Comparison of ENCODE assay signal across 9 mouse cellular contexts in the genomic region with DNA sequence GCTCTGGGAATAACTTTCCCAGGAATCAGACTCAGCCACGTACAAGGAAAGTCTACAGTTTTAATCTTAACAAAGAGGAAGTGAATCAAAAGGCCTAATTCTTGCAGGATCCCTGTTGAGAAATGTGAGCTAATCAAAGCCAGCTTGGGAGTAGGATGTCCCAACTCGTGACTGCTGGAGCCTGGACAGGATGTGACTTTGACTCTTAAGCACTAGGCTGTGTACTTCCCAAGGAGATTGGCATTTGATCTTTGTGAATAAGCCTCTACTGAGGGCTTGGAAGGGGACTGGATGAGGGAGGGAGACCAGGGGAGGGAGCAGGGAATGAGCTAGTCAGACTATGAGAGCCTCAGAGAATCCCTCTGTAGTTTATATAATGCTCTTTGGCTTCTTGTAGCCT. TPM values are rescaled to one million over a fixed set of nuclear protein-coding genes. Genes with fewer than 3 reads are reported as not detected.
DNase-seq lines count a peak whose midpoint lies in the region; ATAC-seq and TF ChIP-seq lines count a peak whose summit lies in the region.
"Had no signal": no experiment of that assay in that cellular context is flagged by ENCODE, and none has a peak within 500 bp of the region (broad histone marks: within the 10 kb centered on the region; RNA-seq: fewer than 3 reads in every experiment).

No protein-coding gene starts in this region.

- H3K4me1 ChIP-seq in forebrain, embryonic 13.5 days, result 0 out of 2 replicates have a peak, but pooled peaks cover 5% of the 10 kb centered on the region
- H3K4me1 ChIP-seq in forebrain, embryonic 16.5 days (replicated peaks; ENCODE audit: control insufficient read depth, insufficient read depth, low read length), result peaks cover 3% of the 10 kb centered on the region; the same call in 1 of the 2 replicates
- H3K4me1 ChIP-seq in embryonic fibroblast, embryonic 13.5 days (ENCODE audit: control insufficient read depth, insufficient read depth, low read length), result peaks cover 23% of the 10 kb centered on the region
- H3K4me1 ChIP-seq in kidney, embryonic 15.5 days, result peaks cover 34% of the 10 kb centered on the region

- no peak overlapping the region for H3K27ac ChIP-seq in forebrain, embryonic 13.5 days
- no peak overlapping the region for H3K27ac ChIP-seq in forebrain, embryonic 16.5 days (ENCODE audit: low read length)
- peak overlapping the region; percentile 87 for H3K27ac ChIP-seq in embryonic fibroblast, embryonic 13.5 days (ENCODE audit: insufficient read depth, low read length)
- H3K27ac ChIP-seq in kidney, embryonic 15.5 days, result 0 out of 2 replicates have a peak overlapping the region, but pooled peaks have one; percentile 16

- H3K36me3 ChIP-seq in forebrain, embryonic 13.5 days (ENCODE audit: poor library complexity, severe bottlenecking), result no peaks in the 10 kb centered on the region
- no peaks in the 10 kb centered on the region for H3K36me3 ChIP-seq in forebrain, embryonic 16.5 days (ENCODE audit: control insufficient read depth, insufficient read depth)
- no peaks in the 10 kb centered on the region for H3K36me3 ChIP-seq in kidney, embryonic 15.5 days

- H3K27me3 ChIP-seq in forebrain, embryonic 13.5 days, result no peaks in the 10 kb centered on the region
- no peaks in the 10 kb centered on the region for H3K27me3 ChIP-seq in forebrain, embryonic 16.5 days (replicated peaks; ENCODE audit: control insufficient read depth, insufficient read depth, low read length)
- no peaks in the 10 kb centered on the region for H3K27me3 ChIP-seq in kidney, embryonic 15.5 days

- H3K4me3 ChIP-seq in forebrain, embryonic 13.5 days, result no peak overlapping the region
- no peak overlapping the region for H3K4me3 ChIP-seq in forebrain, embryonic 16.5 days (replicated peaks; ENCODE audit: low read length)
- H3K4me3 ChIP-seq in embryonic fibroblast, embryonic 13.5 days (ENCODE audit: insufficient read depth, low read length), result no peak overlapping the region
- H3K4me3 ChIP-seq in kidney, embryonic 15.5 days (replicated peaks), result no peak overlapping the region

- peak; percentile 51; the same call in 1 of the 2 replicates for ATAC-seq in forebrain, embryonic 13.5 days
- no peak for ATAC-seq in forebrain, embryonic 16.5 days
- no peak for ATAC-seq in kidney, embryonic 15.5 days (replicated peaks; ENCODE audit: low FRiP score)
- ATAC-seq in megakaryocyte-erythroid progenitor cell, adult 5-6 weeks (replicated peaks; ENCODE audit: low FRiP score, low TSS enrichment, poor library complexity, severe bottlenecking), result no peak

- peak; percentile 39 for DNase-seq in A20 (ENCODE audit: low read depth, low spot score)
- no peak for DNase-seq in left cerebral cortex, adult 9 months (ENCODE audit: low spot score in 2 of 2)
- no peak for DNase-seq in thymus, postnatal 10 days (ENCODE audit: low spot score in 2 of 2)
- DNase-seq: cerebellum, postnatal 10 days had no signal

- no peaks in the 10 kb centered on the region for H3K9me3 ChIP-seq in forebrain, embryonic 13.5 days (replicated peaks)
- no peaks in the 10 kb centered on the region for H3K9me3 ChIP-seq in forebrain, embryonic 16.5 days (ENCODE audit: control insufficient read depth, low read length)
- H3K9me3 ChIP-seq in kidney, embryonic 15.5 days (replicated peaks), result no peaks in the 10 kb centered on the region

- TF ChIP-seq POLR2A in embryonic fibroblast, embryonic 13.5 days (IDR thresholded peaks at IDR 0.05; ENCODE audit: low read depth, low read length), result no peak

- 12% methylated on average over 2 of the region's 2 CpGs for WGBS in forebrain, embryonic 13.5 days
- 12% methylated on average over 2 of the region's 2 CpGs for WGBS in forebrain, embryonic 16.5 days
- 16% methylated on average over 2 of the region's 2 CpGs for WGBS in kidney, embryonic 15.5 days

- no peak for TF ChIP-seq CTCF in embryonic fibroblast, embryonic 13.5 days (IDR thresholded peaks at IDR 0.05; ENCODE audit: borderline replicate concordance, insufficient read depth, low read length)

- no peak overlapping the region for H3K9ac ChIP-seq in forebrain, embryonic 13.5 days
- no peak overlapping the region for H3K9ac ChIP-seq in forebrain, embryonic 16.5 days (replicated peaks; ENCODE audit: low read depth, low read length)
- H3K9ac ChIP-seq in kidney, embryonic 15.5 days, result no peak overlapping the region

- no peak overlapping the region for H3K4me2 ChIP-seq in forebrain, embryonic 13.5 days
- no peak overlapping the region for H3K4me2 ChIP-seq in forebrain, embryonic 16.5 days (ENCODE audit: low read length)
- no peak overlapping the region for H3K4me2 ChIP-seq in kidney, embryonic 15.5 days

RNA-seq across cellular contexts. Expression of a gene that starts 50.0 kb away (rescaled TPM):
- 0.08 TPM in 1 of 2 replicates, not detected in the other for polyA plus RNA-seq in forebrain, embryonic 13.5 days (2015; fragmentation: Nextera tagmentation; extraction: Ambion mirVana)
- not detected in 2 replicates for polyA plus RNA-seq in forebrain, embryonic 16.5 days (2015; fragmentation: Nextera tagmentation; extraction: Ambion mirVana)
- polyA plus RNA-seq in embryonic fibroblast, embryonic 13.5 days (2011; ENCODE audit: insufficient read length, low read depth, missing spikeins), result not detected in 2 replicates
- polyA plus RNA-seq in kidney, embryonic 15.5 days (2015; fragmentation: Nextera tagmentation; extraction: Ambion mirVana), result 1.2 and 1.6 TPM in 2 replicates
- 1.1 TPM in 1 of 2 replicates, not detected in the other for total RNA-seq in megakaryocyte-erythroid progenitor cell, adult 5-6 weeks (2014; fragmentation: Nextera tagmentation)
- total RNA-seq in megakaryocyte-erythroid progenitor cell, adult 5-6 weeks (2017), result not detected in 2 replicates

Comparison
In these comparisons a context has a peak if more than half of its experiments do, and no peak if none do; other contexts are left out.
1. H3K27ac ChIP-seq: peak in embryonic fibroblast, embryonic 13.5 days (single experiment) and kidney, embryonic 15.5 days (single experiment); none in forebrain, embryonic 13.5 days (single experiment) and forebrain, embryonic 16.5 days (single experiment).